23 mouse cellular contexts compared by ENCODE assay signal in the genomic region with DNA sequence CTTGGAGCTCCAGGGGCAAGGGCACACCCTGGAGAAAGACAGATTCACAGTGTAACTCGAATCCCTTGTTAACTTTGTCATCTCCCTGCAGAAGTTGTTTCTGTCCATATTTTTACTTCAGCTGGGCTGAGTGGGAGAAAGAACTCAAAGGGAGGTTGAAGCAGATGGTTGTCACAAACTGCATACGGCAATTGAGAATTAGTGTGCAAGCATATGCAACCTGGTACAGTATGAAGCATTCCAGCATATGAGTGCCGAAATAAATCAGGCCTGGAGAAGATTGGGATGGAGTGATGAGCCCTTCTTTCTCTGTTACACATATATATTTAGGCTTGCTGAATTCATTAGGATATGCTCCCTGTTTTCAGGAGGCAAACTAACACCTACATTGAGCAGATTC.
DNase-seq lines count a peak whose midpoint lies in the region; ATAC-seq lines count a peak whose summit lies in the region.
"Had no signal": no experiment of that assay in that cellular context is flagged by ENCODE, and none has a peak within 500 bp of the region (broad histone marks: within the 10 kb centered on the region; RNA-seq: fewer than 3 reads in every experiment).

No protein-coding gene starts in this region.

- H3K27ac ChIP-seq in forebrain, embryonic 15.5 days (replicated peaks), result 0 out of 2 replicates have a peak overlapping the region, but pooled peaks have one; percentile 24
- no peak overlapping the region for H3K27ac ChIP-seq in forebrain, embryonic 10.5 days
- H3K27ac ChIP-seq in intestine, embryonic 16.5 days (ENCODE audit: low read length), result no peak overlapping the region
- H3K27ac ChIP-seq: heart, embryonic 10.5 days; hindbrain, embryonic 15.5 days; limb, embryonic 15.5 days; macrophage; midbrain, embryonic 12.5 days; neural tube, embryonic 15.5 days; stomach, embryonic 15.5 days had no signal

- H3K4me1 ChIP-seq in forebrain, embryonic 15.5 days, result peaks cover 38% of the 10 kb centered on the region
- peaks cover 25% of the 10 kb centered on the region for H3K4me1 ChIP-seq in forebrain, embryonic 10.5 days
- no peaks in the 10 kb centered on the region for H3K4me1 ChIP-seq in intestine, embryonic 16.5 days (ENCODE audit: control insufficient read depth, insufficient read depth, low read length)
- H3K4me1 ChIP-seq: heart, embryonic 10.5 days; hindbrain, embryonic 15.5 days; limb, embryonic 15.5 days; neural tube, embryonic 15.5 days; stomach, embryonic 15.5 days had no signal

- H3K4me3 ChIP-seq in forebrain, embryonic 15.5 days, result no peak overlapping the region
- H3K4me3 ChIP-seq in forebrain, embryonic 10.5 days, result no peak overlapping the region
- no peak overlapping the region for H3K4me3 ChIP-seq in intestine, embryonic 16.5 days (ENCODE audit: low read length)
- H3K4me3 ChIP-seq: heart, embryonic 10.5 days; hindbrain, embryonic 15.5 days; limb, embryonic 15.5 days; midbrain, embryonic 12.5 days; neural tube, embryonic 15.5 days; stomach, embryonic 15.5 days had no signal

- no peak for DNase-seq in forebrain, embryonic 10.5 days (ENCODE audit: extremely low spot score, low spot score)
- DNase-seq in layer of hippocampus, adult 9-11 months, result peak; percentile 86
- peak; percentile 49 to 54 for DNase-seq in left cerebral cortex, postnatal 36 days (ENCODE audit: low spot score in 2 of 2)
- no peak for DNase-seq in ovary, postnatal 36 days (ENCODE audit: low spot score)
- DNase-seq in adrenal gland, adult 8-10 months, result no peak
- DNase-seq: adrenal gland, postnatal 25 days; gastrocnemius, postnatal 14 days; heart, postnatal 14 days; kidney, adult 11 months; kidney, postnatal 4 days; lung, adult 2 months; thymus, postnatal 14 days had no signal

- H3K9ac ChIP-seq in forebrain, embryonic 15.5 days (replicated peaks), result no peak overlapping the region
- no peak overlapping the region for H3K9ac ChIP-seq in intestine, embryonic 16.5 days (ENCODE audit: low read depth, low read length)
- H3K9ac ChIP-seq: hindbrain, embryonic 15.5 days; limb, embryonic 15.5 days; midbrain, embryonic 12.5 days; neural tube, embryonic 15.5 days; stomach, embryonic 15.5 days had no signal

- peak; percentile 52 for ATAC-seq in forebrain, embryonic 15.5 days (replicated peaks)
- peak; percentile 91 for ATAC-seq in frontal cortex, adult (ENCODE audit: low TSS enrichment)
- no peak for ATAC-seq in intestine, embryonic 16.5 days

- intact Hi-C loops in left cerebral cortex, postnatal 36 days (cut with DNase I), result no loop called here

- H3K4me2 ChIP-seq in forebrain, embryonic 15.5 days (replicated peaks), result no peak overlapping the region
- no peak overlapping the region for H3K4me2 ChIP-seq in intestine, embryonic 16.5 days (ENCODE audit: low read depth, low read length)
- H3K4me2 ChIP-seq: hindbrain, embryonic 15.5 days; limb, embryonic 15.5 days; midbrain, embryonic 12.5 days; neural tube, embryonic 15.5 days; stomach, embryonic 15.5 days had no signal

- 58% methylated on average over 3 of the region's 3 CpGs for WGBS in forebrain, embryonic 15.5 days
- WGBS in forebrain, embryonic 10.5 days, result 88% methylated on average over 3 of the region's 3 CpGs
- WGBS in intestine, embryonic 16.5 days, result 62% methylated on average over 3 of the region's 3 CpGs

- H3K9me3 ChIP-seq in forebrain, embryonic 15.5 days, result no peaks in the 10 kb centered on the region
- no peaks in the 10 kb centered on the region for H3K9me3 ChIP-seq in forebrain, embryonic 10.5 days
- H3K9me3 ChIP-seq in intestine, embryonic 16.5 days (ENCODE audit: control insufficient read depth, low read length), result no peaks in the 10 kb centered on the region
- H3K9me3 ChIP-seq: heart, embryonic 10.5 days; hindbrain, embryonic 15.5 days; limb, embryonic 15.5 days; midbrain, embryonic 12.5 days; neural tube, embryonic 15.5 days; stomach, embryonic 15.5 days had no signal

- no peaks in the 10 kb centered on the region for H3K36me3 ChIP-seq in forebrain, embryonic 15.5 days
- H3K36me3 ChIP-seq in forebrain, embryonic 10.5 days (replicated peaks), result no peaks in the 10 kb centered on the region
- H3K36me3 ChIP-seq in intestine, embryonic 16.5 days (ENCODE audit: control insufficient read depth, insufficient read depth, low read length), result no peaks in the 10 kb centered on the region
- H3K36me3 ChIP-seq: heart, embryonic 10.5 days; hindbrain, embryonic 15.5 days; limb, embryonic 15.5 days; midbrain, embryonic 12.5 days; neural tube, embryonic 15.5 days; stomach, embryonic 15.5 days had no signal

- no peaks in the 10 kb centered on the region for H3K27me3 ChIP-seq in forebrain, embryonic 15.5 days
- no peaks in the 10 kb centered on the region for H3K27me3 ChIP-seq in forebrain, embryonic 10.5 days (ENCODE audit: poor library complexity, severe bottlenecking)
- H3K27me3 ChIP-seq in intestine, embryonic 16.5 days (replicated peaks; ENCODE audit: control insufficient read depth, insufficient read depth, low read length), result no peaks in the 10 kb centered on the region
- H3K27me3 ChIP-seq: CH12.LX; hindbrain, embryonic 15.5 days; limb, embryonic 15.5 days; midbrain, embryonic 12.5 days; neural tube, embryonic 15.5 days; stomach, embryonic 15.5 days had no signal

Comparison
In these comparisons a context has a peak if more than half of its experiments do, and no peak if none do; other contexts are left out.
1. DNase-seq: peak in layer of hippocampus, adult 9-11 months (single experiment) and left cerebral cortex, postnatal 36 days (2 of 2); none in forebrain, embryonic 10.5 days (single experiment), ovary, postnatal 36 days (single experiment) and adrenal gland, adult 8-10 months (single experiment).